Mouse (Mus musculus): ENCODE data around the gene AI854703. TPM values are rescaled to one million over a fixed set of nuclear protein-coding genes. Genes with fewer than 3 reads are reported as not detected.

The AI854703 gene
- total RNA-seq, 1 experiment from 2014 or later, result not detected

GRCm38 (mm10) chr6:48645660-48646308 lies 19.2 kb downstream of the AI854703 start:
- no peak for ATAC-seq (replicated peaks; ENCODE audit: insufficient number of reproducible peaks, low FRiP score, low TSS enrichment, poor library complexity, severe bottlenecking)

GRCm38 (mm10) chr6:48646309-48646690 lies 19.7 kb downstream of the AI854703 start:
- no peak for ATAC-seq (replicated peaks; ENCODE audit: insufficient number of reproducible peaks, low FRiP score, low TSS enrichment, poor library complexity, severe bottlenecking)

DNA sequence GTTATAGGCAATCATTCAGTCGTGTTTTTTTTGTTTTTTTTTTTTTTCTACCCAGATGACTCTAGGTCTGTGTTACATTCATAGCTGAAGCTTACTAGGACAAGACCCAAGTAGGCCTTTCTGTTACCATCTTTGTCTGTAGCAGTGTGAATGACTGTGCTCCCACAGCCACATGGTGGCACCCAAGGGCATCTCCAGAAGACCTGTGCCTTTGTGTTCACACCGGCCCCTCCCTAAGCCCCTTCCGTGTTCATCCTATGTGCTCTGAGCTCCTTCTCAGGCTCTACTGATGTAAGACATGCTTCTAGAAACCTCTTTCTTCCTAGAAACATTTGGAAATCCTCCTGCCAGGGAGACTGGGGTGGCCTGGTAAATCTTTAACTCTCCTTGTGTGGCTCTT lies 20.4 kb downstream of the AI854703 start, which contains the start of gene Gimap8:
Gene Gimap8 (plus strand): TSS at position 240 of the 400 bp plus-strand sequence.
- ATAC-seq (replicated peaks; ENCODE audit: insufficient number of reproducible peaks, low FRiP score, low TSS enrichment, poor library complexity, severe bottlenecking), result 0 out of 2 replicates have a peak, but pooled peaks have one; percentile 61

GRCm38 (mm10) chr6:48647611-48648010 lies 21.0 kb downstream of the AI854703 start:
- ATAC-seq (replicated peaks; ENCODE audit: insufficient number of reproducible peaks, low FRiP score, low TSS enrichment, poor library complexity, severe bottlenecking), result no peak

DNA sequence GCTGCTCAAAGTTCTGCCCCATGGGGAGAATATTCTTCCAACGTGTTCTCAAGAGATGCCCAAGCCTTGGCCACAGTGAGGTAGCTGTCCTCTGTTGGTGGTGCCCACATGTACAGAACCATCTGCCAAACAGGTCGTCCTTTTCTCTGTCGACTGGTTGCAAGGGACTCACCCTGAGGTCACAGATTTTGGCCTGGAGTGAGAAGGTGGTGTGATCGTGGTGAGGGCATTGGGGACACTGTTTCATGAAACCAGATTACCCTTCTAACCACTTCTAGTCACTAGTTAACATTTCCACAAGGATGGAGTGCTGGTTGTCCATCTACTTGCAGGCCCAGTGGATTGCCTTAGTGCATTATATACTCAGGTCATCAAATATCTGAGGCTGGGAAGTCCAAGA lies 22.2 kb downstream of the AI854703 start:
- ATAC-seq (replicated peaks; ENCODE audit: insufficient number of reproducible peaks, low FRiP score, low TSS enrichment, poor library complexity, severe bottlenecking), result no peak

GRCm38 (mm10) chr6:48650041-48650440 lies 23.5 kb downstream of the AI854703 start:
- ATAC-seq (replicated peaks; ENCODE audit: insufficient number of reproducible peaks, low FRiP score, low TSS enrichment, poor library complexity, severe bottlenecking), result no peak

DNA sequence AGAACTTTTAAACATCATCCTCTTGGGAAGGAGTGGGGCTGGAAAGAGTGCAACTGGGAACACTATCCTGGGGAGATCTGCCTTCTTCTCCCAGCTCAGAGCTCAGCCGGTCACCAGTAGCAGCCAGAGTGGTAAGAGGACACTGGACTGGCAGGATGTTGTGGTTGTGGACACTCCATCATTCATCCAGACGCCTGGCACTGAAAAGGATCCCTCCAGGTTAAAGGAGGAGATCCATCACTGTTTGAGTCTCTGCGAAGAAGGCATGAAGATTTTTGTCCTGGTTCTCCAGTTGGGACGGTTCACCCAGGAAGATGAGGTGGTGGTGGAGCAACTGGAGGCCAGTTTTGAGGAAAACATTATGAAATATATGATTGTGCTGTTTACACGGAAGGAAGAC lies 32.2 kb downstream of the AI854703 start:
- no peak for ATAC-seq (replicated peaks; ENCODE audit: insufficient number of reproducible peaks, low FRiP score, low TSS enrichment, poor library complexity, severe bottlenecking)

- ATAC-seq (replicated peaks; ENCODE audit: insufficient number of reproducible peaks, low FRiP score, low TSS enrichment, poor library complexity, severe bottlenecking), result no peak
Measured at GRCm38 (mm10) chr6:48664750-48665149, 38.2 kb downstream of the AI854703 start.

DNA sequence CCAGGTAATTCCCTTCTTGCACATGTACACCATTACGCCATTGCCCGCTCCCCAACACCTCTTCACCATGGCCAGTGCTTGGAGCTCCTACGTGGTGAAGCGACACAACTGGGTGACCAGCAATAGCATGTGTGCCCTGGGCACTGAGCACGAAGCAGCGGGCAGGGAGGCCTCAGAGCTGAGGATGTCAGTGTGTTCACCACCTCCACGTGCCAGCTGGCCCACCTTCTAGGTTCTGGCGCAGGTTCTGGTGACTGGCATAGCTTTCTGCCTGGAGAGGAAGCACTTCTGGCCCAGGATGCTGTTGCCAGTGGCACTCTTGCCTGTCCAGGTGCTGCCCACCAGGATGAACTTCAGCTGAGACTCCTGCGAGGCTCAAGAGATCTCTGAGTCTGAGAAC lies 38.9 kb downstream of the AI854703 start:
- no peak for ATAC-seq (replicated peaks; ENCODE audit: insufficient number of reproducible peaks, low FRiP score, low TSS enrichment, poor library complexity, severe bottlenecking)

GRCm38 (mm10) chr6:48666159-48666586 lies 39.6 kb downstream of the AI854703 start:
- no peak for ATAC-seq (replicated peaks; ENCODE audit: insufficient number of reproducible peaks, low FRiP score, low TSS enrichment, poor library complexity, severe bottlenecking)

DNA sequence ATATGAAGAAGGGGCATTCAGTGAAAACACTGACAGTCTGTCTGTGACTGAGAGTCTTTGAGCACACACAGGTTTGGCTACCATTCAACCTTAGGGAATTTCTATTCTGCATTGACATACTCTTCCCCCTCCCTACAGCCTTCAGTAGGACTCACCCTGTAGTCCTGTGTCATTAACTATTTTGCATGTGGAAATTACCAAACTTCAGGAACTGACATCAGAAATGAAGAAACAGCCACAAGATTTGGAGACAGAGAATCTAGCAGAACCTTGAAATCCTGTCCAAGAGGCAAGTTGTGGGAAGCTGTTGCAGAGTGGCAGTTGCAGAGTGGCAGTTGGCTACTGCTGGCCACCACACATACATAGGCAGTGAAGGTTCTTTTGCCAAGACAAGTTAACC lies 41.5 kb downstream of the AI854703 start:
- no peak for ATAC-seq (replicated peaks; ENCODE audit: insufficient number of reproducible peaks, low FRiP score, low TSS enrichment, poor library complexity, severe bottlenecking)

- ATAC-seq (replicated peaks; ENCODE audit: insufficient number of reproducible peaks, low FRiP score, low TSS enrichment, poor library complexity, severe bottlenecking), result no peak
Measured at GRCm38 (mm10) chr6:48669446-48669969, 42.9 kb downstream of the AI854703 start.

DNA sequence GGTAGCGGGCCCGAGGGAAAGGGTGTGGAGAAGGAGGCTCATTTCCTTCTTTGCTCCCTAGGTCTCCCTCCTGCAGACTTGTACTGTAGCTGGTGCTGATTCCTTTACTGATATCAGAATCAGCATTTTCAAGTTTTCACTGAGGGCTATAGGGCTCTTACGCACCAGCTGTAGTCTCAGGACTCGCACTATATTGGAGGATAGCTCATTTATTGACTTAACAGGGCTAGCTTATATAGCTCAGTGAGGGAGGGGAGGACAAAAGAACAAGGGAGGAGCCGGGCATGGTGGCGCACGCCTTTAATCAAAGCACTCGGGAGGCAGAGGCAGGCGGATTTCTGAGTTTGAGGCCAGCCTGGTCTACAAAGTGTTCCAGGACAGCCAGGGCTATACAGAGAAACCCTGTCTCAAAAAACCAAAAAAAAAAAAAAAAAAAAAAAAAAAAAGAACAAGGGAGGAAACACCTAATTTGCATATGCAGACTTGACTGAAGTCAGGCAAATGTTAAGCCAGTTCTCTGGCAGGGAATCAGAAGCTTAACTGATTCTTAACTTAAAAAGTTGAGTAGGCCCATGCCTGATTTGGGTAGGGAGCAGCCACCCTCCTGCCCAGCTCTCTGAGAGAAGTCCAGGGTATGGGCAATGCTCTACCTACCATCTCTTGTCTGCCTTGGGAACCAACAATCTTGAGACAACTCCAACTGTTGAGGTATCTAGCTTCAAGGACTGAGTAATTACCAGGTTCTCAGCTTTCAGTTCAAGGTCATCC lies 47.9 kb downstream of the AI854703 start:
- ATAC-seq (replicated peaks; ENCODE audit: insufficient number of reproducible peaks, low FRiP score, low TSS enrichment, poor library complexity, severe bottlenecking), result no peak

GRCm38 (mm10) chr6:48675400-48675930 lies 48.9 kb downstream of the AI854703 start:
- ATAC-seq (replicated peaks; ENCODE audit: insufficient number of reproducible peaks, low FRiP score, low TSS enrichment, poor library complexity, severe bottlenecking), result no peak

GRCm38 (mm10) chr6:48675931-48676859 lies 49.6 kb downstream of the AI854703 start, which contains the start of gene Gimap9:
Gimap9 (plus strand) TSS chr6:48676129.
- ATAC-seq (replicated peaks; ENCODE audit: insufficient number of reproducible peaks, low FRiP score, low TSS enrichment, poor library complexity, severe bottlenecking), result peak; percentile 51

GRCm38 (mm10) chr6:48676860-48677415 lies 50.4 kb downstream of the AI854703 start:
- no peak for ATAC-seq (replicated peaks; ENCODE audit: insufficient number of reproducible peaks, low FRiP score, low TSS enrichment, poor library complexity, severe bottlenecking)

GRCm38 (mm10) chr6:48677492-48678345 lies 51.2 kb downstream of the AI854703 start:
- ATAC-seq (replicated peaks; ENCODE audit: insufficient number of reproducible peaks, low FRiP score, low TSS enrichment, poor library complexity, severe bottlenecking), result no peak

Measured in monocyte, adult 5-6 weeks (primary cell).